Comparison of ENCODE assay signal across 15 mouse cellular contexts in genomic region chr19:31975882-31976281, GRCm38 (mm10).
A peak's percentile ranks its signal among the peaks of the same experiment; 100 is the strongest.
DNase-seq lines count a peak whose midpoint lies in the region; ATAC-seq and TF ChIP-seq lines count a peak whose summit lies in the region.
"Had no signal": no experiment of that assay in that cellular context is flagged by ENCODE, and none has a peak within 500 bp of the region (broad histone marks: within the 10 kb centered on the region; RNA-seq: fewer than 3 reads in every experiment).

No protein-coding gene starts in this region.

- H3K4me2 ChIP-seq in lung, embryonic 14.5 days: no peak overlapping the region
- no peak overlapping the region for H3K4me2 ChIP-seq in liver, postnatal 0 days (ENCODE audit: low read depth, low read length)
- H3K4me2 ChIP-seq: embryonic facial prominence, embryonic 15.5 days; forebrain, embryonic 15.5 days; limb, embryonic 12.5 days had no signal

- no peak overlapping the region for H3K4me3 ChIP-seq in lung, embryonic 14.5 days (ENCODE audit: low read depth, low read length)
- no peak overlapping the region for H3K4me3 ChIP-seq in MEL (ENCODE audit: control insufficient read depth in 1 of 2, insufficient read depth in 1 of 2, low read depth in 2 of 2, low read length in 2 of 2)
- no peak overlapping the region for H3K4me3 ChIP-seq in liver, postnatal 0 days (ENCODE audit: low read depth, low read length)
- H3K4me3 ChIP-seq: embryonic facial prominence, embryonic 15.5 days; forebrain, embryonic 15.5 days; limb, embryonic 12.5 days had no signal

- no peak for TF ChIP-seq CTCF in lung, embryonic 14.5 days (IDR thresholded peaks at IDR 0.05; ENCODE audit: low read depth)
- no peak for TF ChIP-seq CTCF in MEL (IDR thresholded peaks at IDR 0.05 in 2 of 3, conservative IDR thresholded peaks at IDR 0.05 in 1 of 3; ENCODE audit: control insufficient read depth in 1 of 3, insufficient read depth in 1 of 3, low read depth in 2 of 3, low read length in 3 of 3, poor library complexity in 1 of 3, severe bottlenecking in 1 of 3)
- no peak for TF ChIP-seq CTCF in liver, postnatal 0 days (IDR thresholded peaks at IDR 0.05; ENCODE audit: low read depth)

- H3K9me3 ChIP-seq in lung, embryonic 14.5 days (ENCODE audit: low read depth, low read length): no peaks in the 10 kb centered on the region
- H3K9me3 ChIP-seq in MEL (replicated peaks; ENCODE audit: insufficient read depth, low read length): no peaks in the 10 kb centered on the region
- no peaks in the 10 kb centered on the region for H3K9me3 ChIP-seq in liver, postnatal 0 days (ENCODE audit: low read length)
- H3K9me3 ChIP-seq: embryonic facial prominence, embryonic 15.5 days; forebrain, embryonic 15.5 days; G1E; limb, embryonic 12.5 days had no signal

- H3K27ac ChIP-seq in lung, embryonic 14.5 days (ENCODE audit: low read depth): no peak overlapping the region
- H3K27ac ChIP-seq in MEL (ENCODE audit: control insufficient read depth, low read depth, low read length): no peak overlapping the region
- H3K27ac ChIP-seq in liver, postnatal 0 days (ENCODE audit: low read depth): no peak overlapping the region
- H3K27ac ChIP-seq: embryonic facial prominence, embryonic 15.5 days; forebrain, embryonic 15.5 days; limb, embryonic 12.5 days had no signal

- no peaks in the 10 kb centered on the region for H3K27me3 ChIP-seq in lung, embryonic 14.5 days (ENCODE audit: insufficient read depth, low read length)
- no peaks in the 10 kb centered on the region for H3K27me3 ChIP-seq in MEL (ENCODE audit: control insufficient read depth in 1 of 2, insufficient read depth in 2 of 2, low read length in 2 of 2)
- H3K27me3 ChIP-seq in liver, postnatal 0 days (ENCODE audit: insufficient read depth, low read length): no peaks in the 10 kb centered on the region
- H3K27me3 ChIP-seq: embryonic facial prominence, embryonic 15.5 days; forebrain, embryonic 15.5 days had no signal

- no peaks in the 10 kb centered on the region for H3K79me2 ChIP-seq in MEL (ENCODE audit: control insufficient read depth, insufficient read depth, low read length, poor library complexity)

- TF ChIP-seq EP300 in MEL (IDR thresholded peaks at IDR 0.05; ENCODE audit: low read depth in 1 of 2, low read length in 2 of 2): no peak
- TF ChIP-seq EP300 in liver, postnatal 0 days (IDR thresholded peaks at IDR 0.05; ENCODE audit: low read depth): no peak

- ATAC-seq in lung, embryonic 14.5 days (ENCODE audit: insufficient read depth): 0 out of 2 replicates have a peak, but pooled peaks have one; percentile 21
- ATAC-seq in liver, postnatal 0 days: no peak
- ATAC-seq: forebrain, embryonic 15.5 days had no signal

- TF ChIP-seq POLR2A in MEL (IDR thresholded peaks at IDR 0.05; ENCODE audit: control insufficient read depth in 1 of 2, insufficient read depth in 1 of 2, low read depth in 1 of 2, low read length in 2 of 2, poor library complexity in 1 of 2): no peak

- no peaks in the 10 kb centered on the region for H3K36me3 ChIP-seq in lung, embryonic 14.5 days (ENCODE audit: insufficient read depth)
- peaks cover 0 to 4% of the 10 kb centered on the region in 2 experiments; a peak in 2 of 4 replicates for H3K36me3 ChIP-seq in MEL (ENCODE audit: control insufficient read depth in 1 of 2, insufficient read depth in 2 of 2, low read length in 2 of 2)
- no peaks in the 10 kb centered on the region for H3K36me3 ChIP-seq in liver, postnatal 0 days (replicated peaks; ENCODE audit: insufficient read depth, low read length)
- H3K36me3 ChIP-seq: embryonic facial prominence, embryonic 15.5 days; forebrain, embryonic 15.5 days; G1E; limb, embryonic 12.5 days had no signal

- no peaks in the 10 kb centered on the region for H3K4me1 ChIP-seq in lung, embryonic 14.5 days (ENCODE audit: insufficient read depth)
- peaks cover 0 to 7% of the 10 kb centered on the region in 2 experiments; a peak in 2 of 4 replicates for H3K4me1 ChIP-seq in MEL (ENCODE audit: control insufficient read depth in 1 of 2, insufficient read depth in 2 of 2, low read length in 2 of 2)
- 0 out of 2 replicates have a peak, but pooled peaks cover 2% of the 10 kb centered on the region for H3K4me1 ChIP-seq in liver, postnatal 0 days (ENCODE audit: insufficient read depth)
- H3K4me1 ChIP-seq: embryonic facial prominence, embryonic 15.5 days; forebrain, embryonic 15.5 days; limb, embryonic 12.5 days had no signal

- 61% methylated on average over 2 of the region's 2 CpGs for WGBS in lung, embryonic 14.5 days
- WGBS in liver, postnatal 0 days (ENCODE audit: insufficient replicate concordance): 48% methylated on average over 2 of the region's 2 CpGs

- peak; percentile 44 for DNase-seq in lung, embryonic 14.5 days
- no peak for DNase-seq in lung, postnatal 14 days
- DNase-seq in MEL (ENCODE audit: low read depth, low spot score): peak; percentile 33
- peak; percentile 33 for DNase-seq in kidney, postnatal 10 days
- DNase-seq in thymus, postnatal 0 days (ENCODE audit: low spot score): peak; percentile 62
- DNase-seq in frontal cortex, postnatal 14 days (ENCODE audit: low spot score in 2 of 2): no peak
- no peak for DNase-seq in cerebellum, postnatal 25 days
- no peak for DNase-seq in liver, postnatal 0 days
- DNase-seq: adrenal gland, postnatal 36 days; cerebellum, adult 8-10 months; gastrocnemius, postnatal 14 days had no signal

- no peak for TF ChIP-seq RAD21 in MEL (IDR thresholded peaks at IDR 0.05; ENCODE audit: low read depth, low read length)

- no peak overlapping the region for H3K9ac ChIP-seq in lung, embryonic 14.5 days
- no peak overlapping the region for H3K9ac ChIP-seq in MEL (ENCODE audit: control insufficient read depth, low read depth, low read length, poor library complexity, severe bottlenecking)
- no peak overlapping the region for H3K9ac ChIP-seq in liver, postnatal 0 days (replicated peaks)
- H3K9ac ChIP-seq: embryonic facial prominence, embryonic 15.5 days; forebrain, embryonic 15.5 days; limb, embryonic 12.5 days had no signal

TF ChIP-seq in MEL, 35 proteins besides CTCF, POLR2A, EP300 and RAD21:
- TF ChIP-seq ELF1 (IDR thresholded peaks at IDR 0.05; ENCODE audit: low read depth, low read length) (peak; percentile 44; the same call in 1 of the 2 replicates), NELFE (IDR thresholded peaks at IDR 0.05; ENCODE audit: low read depth, low read length) (no peak)
TF ChIP-seq in MEL: peak in this region for 1.

Comparison
In these comparisons a context has a peak if more than half of its experiments do, and no peak if none do; other contexts are left out.
1. DNase-seq: peak in lung, embryonic 14.5 days (single experiment), MEL (single experiment), kidney, postnatal 10 days (single experiment) and thymus, postnatal 0 days (single experiment); none in lung, postnatal 14 days (single experiment), frontal cortex, postnatal 14 days (0 of 2), cerebellum, postnatal 25 days (0 of 2) and liver, postnatal 0 days (single experiment).